Mouse (Mus musculus) brain, embryonic 14.5 days (tissue): ENCODE measurements at regions not wholly inside any gene's neighbourhood (a gene's known extent, or its start where the extent isn't known, plus 50 kb on each side); places are given as distances from the start of the nearest gene placed in this dataset.

Experiments
- CTCF ChIP-seq: fragments of 200-500 bp; IDR thresholded peaks from 2 replicates; pipeline ENCODE4 v1.5.1; 2012; ENCODE audit warnings: inconsistent platforms, mild to moderate bottlenecking, moderate library complexity, borderline replicate concordance; ENCODE audit not compliant: insufficient read depth, insufficient read length; ENCODE audit errors: extremely low read depth
- POLR2A ChIP-seq: fragments of 200-500 bp; IDR thresholded peaks from 2 replicates; pipeline ENCODE4 v1.6.1; 2012; ENCODE audit warnings: mild to moderate bottlenecking, inconsistent platforms, borderline replicate concordance; ENCODE audit not compliant: poor library complexity, insufficient read depth, insufficient read length, severe bottlenecking; ENCODE audit errors: extremely low read depth

DNA sequence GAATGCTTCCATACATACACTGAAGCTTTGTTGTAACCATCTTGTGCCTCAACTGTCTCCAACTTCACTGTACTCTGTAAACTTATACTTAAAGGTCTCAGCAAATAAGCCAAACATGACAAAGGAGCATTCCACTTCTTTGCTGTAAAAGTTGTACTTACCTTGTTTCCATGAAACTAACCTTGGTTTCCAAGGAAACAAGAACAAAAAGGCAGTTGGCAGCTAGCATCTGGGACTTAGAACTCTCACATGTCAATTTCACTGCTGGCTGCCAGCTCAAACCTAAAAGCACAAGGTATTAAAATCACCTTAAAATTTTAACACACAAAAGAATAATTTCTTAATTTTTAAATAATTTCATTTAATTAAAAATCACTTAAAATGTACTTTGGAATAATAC is 1183.7 kb upstream of the Arrdc3 start:
- TF ChIP-seq CTCF: no peak
- no peak for TF ChIP-seq POLR2A
